ENCODE assay signal across 28 mouse cellular contexts in genomic region chr19:8134127-8134841, GRCm38 (mm10). TPM values are rescaled to one million over a fixed set of nuclear protein-coding genes. Genes with fewer than 3 reads are reported as not detected.
"Had no signal": no experiment of that assay in that cellular context is flagged by ENCODE, and none has a peak within 500 bp of the region (broad histone marks: within the 10 kb centered on the region; RNA-seq: fewer than 3 reads in every experiment).

No protein-coding gene starts in this region.

RNA-seq across cellular contexts. Expression of gene Slc22a28, which starts 2.5 kb away (rescaled TPM):
- total RNA-seq: gastrocnemius, adult 18-20 months; gastrocnemius, adult 8-10 months; gastrocnemius, postnatal 14 days; gastrocnemius, postnatal 36 days; heart, adult 2 months; heart, postnatal 14 days; heart, postnatal 36 days; hematopoietic stem cell, adult 5-6 weeks; hindbrain, postnatal 0 days; layer of hippocampus, adult 2 months; layer of hippocampus, postnatal 10 days; layer of hippocampus, postnatal 25 days; left cerebral cortex, adult 2 months; left cerebral cortex, postnatal 14 days; left cerebral cortex, postnatal 36 days had no signal
- polyA plus RNA-seq: heart, adult 2 months; heart, embryonic 11.5 days; heart, embryonic 13.5 days; heart, embryonic 15.5 days; heart, postnatal 0 days; hindbrain, embryonic 11.5 days; hindbrain, embryonic 13.5 days; hindbrain, embryonic 15.5 days; hindbrain, postnatal 0 days; intestine, embryonic 14.5 days; intestine, embryonic 16.5 days; limb, embryonic 10.5 days; liver, embryonic 12.5 days; liver, embryonic 14.5 days; liver, embryonic 16.5 days had no signal
